Mouse (Mus musculus) frontal cortex, adult 2 months (tissue): ENCODE results near the gene Vmn1r157. TPM values are rescaled to one million over a fixed set of nuclear protein-coding genes. Genes with fewer than 3 reads are reported as not detected.
"Not testable (repeated sequence)": the region's sequence is repeated elsewhere in the genome, so short reads cannot be mapped to it uniquely, and the experiment has no call there.

ENCODE experiments used
- DNase-seq, 2 experiments: peaks; one replicate each; pipeline ENCODE4 v3.0.0; 2022; ENCODE audit warnings: low spot score in 1 of 2; ENCODE audit errors: extremely low spot score in 1 of 2
- polyA plus RNA-seq: library from polyadenylated mRNA; depleted of rRNA; stranded (reverse); fragments of >200 nt; gene quantifications from 2 replicates; pipeline ENCODE4 v1.2.3, GENCODE M21; 2012; rRNA removed

Gene Vmn1r157
- not detected in 2 replicates for polyA plus RNA-seq

DNA sequence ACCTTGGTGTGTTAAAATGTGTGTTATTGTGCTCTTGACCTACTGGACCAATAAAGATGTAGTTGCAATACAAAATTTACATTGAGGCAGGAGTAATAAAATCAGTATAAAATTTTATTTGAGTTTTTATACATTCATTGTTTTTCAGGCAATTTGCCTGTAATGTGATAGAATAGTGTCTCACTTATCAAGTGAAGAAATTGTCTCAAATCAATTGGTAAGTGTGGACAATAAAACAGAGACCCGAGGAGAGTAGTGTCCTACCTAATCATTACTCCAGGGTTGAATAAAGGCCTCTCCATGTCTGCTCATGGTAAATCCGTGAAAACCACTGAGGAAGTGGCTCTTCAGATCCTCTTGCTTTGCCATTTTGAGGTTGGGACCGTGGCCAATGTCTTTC is at the start of gene Vmn1r157:
Gene Vmn1r157 (plus strand): TSS at position 301 of the 400 bp plus-strand sequence.
- DNase-seq, result not testable (repeated sequence)

DNA sequence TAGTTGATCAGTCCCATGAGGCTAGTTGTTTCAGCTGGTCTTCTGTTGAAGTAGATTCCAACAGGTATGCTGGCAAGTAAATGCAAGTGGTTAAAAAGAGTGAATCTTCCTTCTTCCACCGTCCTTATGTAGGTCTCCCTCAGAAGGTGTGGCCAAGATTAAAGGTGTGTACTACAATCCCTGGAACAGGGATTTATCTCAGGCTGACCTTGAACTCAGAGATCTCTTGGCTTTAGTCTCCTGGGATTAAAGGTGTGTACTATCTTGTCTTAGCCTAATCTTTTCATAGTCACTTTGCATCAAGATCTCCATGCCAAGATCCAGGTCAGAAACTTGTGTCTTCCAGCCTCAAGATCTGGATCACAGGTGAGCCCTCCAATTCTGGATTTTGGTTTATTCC is 41.9 kb upstream of the Vmn1r157 start, which contains the start of gene Gm4567:
Gene Gm4567 (minus strand): TSS at position 101 of the 400 bp plus-strand sequence.
- DNase-seq, result not testable (repeated sequence)

DNA sequence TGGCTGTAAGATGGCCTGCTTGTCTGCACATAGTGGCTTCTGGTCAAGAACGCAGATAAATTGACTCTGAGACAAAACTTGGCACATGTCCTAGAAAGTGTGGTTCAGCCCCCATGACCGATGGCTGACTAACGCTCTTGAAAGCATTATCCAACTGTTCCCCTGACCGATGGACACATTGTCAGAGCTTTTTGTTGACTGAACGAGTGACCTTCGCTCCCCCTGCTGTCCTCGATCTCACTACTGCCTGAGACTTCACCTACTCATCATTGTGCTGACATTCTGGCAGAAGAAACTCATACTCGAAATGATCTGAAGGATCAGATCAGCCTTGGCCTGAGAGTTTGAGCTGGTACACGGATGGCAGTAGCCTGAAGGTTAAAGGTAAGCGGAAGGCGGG is 14.5 kb downstream of the Vmn1r157 start:
- DNase-seq, result not testable (repeated sequence)

DNA sequence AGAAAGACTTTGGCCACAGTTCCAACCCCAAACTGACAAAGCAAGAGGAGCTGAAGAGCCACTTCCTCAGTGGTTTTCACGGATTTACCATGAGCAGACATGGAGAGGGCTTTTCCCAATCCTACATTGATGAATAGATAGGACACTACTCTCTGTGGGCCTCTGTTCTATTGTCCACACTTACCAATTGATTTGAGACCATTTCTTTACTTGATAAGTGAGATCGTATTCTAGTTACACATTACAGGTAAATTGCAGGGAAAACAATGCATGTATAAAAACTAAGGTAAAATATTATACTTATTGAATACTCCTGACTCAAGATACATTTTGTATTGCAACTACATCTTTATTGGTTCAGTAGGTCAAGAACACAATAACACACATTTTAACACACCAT is 29.2 kb downstream of the Vmn1r157 start, which contains the start of gene Vmn1r158:
Gene Vmn1r158 (minus strand): TSS at position 101 of the 400 bp plus-strand sequence.
- not testable (repeated sequence) for DNase-seq

Other genes with a start within 250 kb of the Vmn1r157 start
- not detected in 2 replicates for gene Vmn1r152, start 238.7 kb upstream of the Vmn1r157 start, polyA plus RNA-seq
- not detected in 2 replicates for gene Gm8677, start 226.8 kb upstream of the Vmn1r157 start, polyA plus RNA-seq
- not detected in 2 replicates for gene Gm4201, start 196.4 kb upstream of the Vmn1r157 start, polyA plus RNA-seq
- not detected in 2 replicates for gene Gm4565, start 173.6 kb upstream of the Vmn1r157 start, polyA plus RNA-seq
- gene Vmn1r155, start 103.7 kb upstream of the Vmn1r157 start, polyA plus RNA-seq, result not detected in 2 replicates
- not detected in 2 replicates for gene Gm8693, start 69.4 kb upstream of the Vmn1r157 start, polyA plus RNA-seq
- not detected in 2 replicates for gene Gm4567, start 42.0 kb upstream of the Vmn1r157 start, polyA plus RNA-seq
- gene Vmn1r158, start 29.1 kb downstream of the Vmn1r157 start, polyA plus RNA-seq, result not detected in 2 replicates
- gene Vmn1r159, start 81.9 kb downstream of the Vmn1r157 start, polyA plus RNA-seq, result not detected in 2 replicates
- not detected in 2 replicates for gene Vmn1r160, start 109.5 kb downstream of the Vmn1r157 start, polyA plus RNA-seq
- gene Gm4214, start 223.0 kb downstream of the Vmn1r157 start, polyA plus RNA-seq, result not detected in 2 replicates